Mouse (Mus musculus) lung, postnatal 36 days (tissue): ENCODE data around the gene Gm1673.
"Not testable (repeated sequence)": the region's sequence is repeated elsewhere in the genome, so short reads cannot be mapped to it uniquely, and the experiment has no call there.

Experiments used
- DNase-seq: peaks from one replicate; pipeline ENCODE4 v3.0.0; 2022; ENCODE audit warnings: mixed read lengths

Gene Gm1673

GRCm38 (mm10) chr5:33983309-33984121, at the start of gene Gm1673:
TSS of gene Gm1673 (plus strand) at chr5:33983433.
- DNase-seq = peak; percentile 66

DNA sequence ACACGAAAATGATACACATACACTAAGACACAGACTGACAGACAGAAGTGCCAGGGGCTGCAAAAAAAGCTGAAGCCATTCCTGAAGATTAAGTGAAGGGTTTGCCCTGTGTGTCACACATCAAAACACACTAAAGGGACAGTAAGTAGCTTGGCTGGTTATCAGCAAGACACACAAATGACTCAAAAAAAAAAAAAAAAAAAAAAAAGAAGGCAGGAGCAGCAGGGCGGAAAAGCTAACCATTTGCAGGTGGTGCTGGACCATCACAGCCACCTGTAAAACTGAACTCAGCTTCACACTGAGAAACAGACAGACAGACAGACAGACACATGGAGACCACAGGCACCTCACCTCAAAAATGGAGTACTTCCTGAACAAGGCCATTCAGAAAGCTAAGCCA, 49.2 kb upstream of the Gm1673 start:
- DNase-seq = no peak

DNA sequence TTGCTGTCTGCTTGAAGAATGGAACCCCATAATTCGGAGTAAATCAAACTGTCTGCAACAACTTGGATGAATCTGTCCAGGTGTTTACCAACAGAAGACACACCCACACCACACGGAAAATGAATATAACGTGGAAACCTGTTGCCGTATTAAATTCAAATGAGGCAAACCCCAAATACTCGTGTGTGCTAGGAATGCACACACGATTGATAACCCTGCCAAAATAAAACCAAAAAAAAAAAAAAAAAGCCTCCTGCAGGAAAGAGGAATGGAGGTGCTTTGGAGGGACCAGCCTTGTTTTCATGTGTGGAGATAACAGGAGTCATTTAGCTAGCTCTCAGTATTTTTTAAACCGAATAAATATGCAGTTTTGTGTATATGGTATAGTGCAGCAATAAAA, 48.4 kb upstream of the Gm1673 start:
- DNase-seq = no peak

GRCm38 (mm10) chr5:33935700-33936111, 47.5 kb upstream of the Gm1673 start:
- DNase-seq = peak; percentile 47

DNA sequence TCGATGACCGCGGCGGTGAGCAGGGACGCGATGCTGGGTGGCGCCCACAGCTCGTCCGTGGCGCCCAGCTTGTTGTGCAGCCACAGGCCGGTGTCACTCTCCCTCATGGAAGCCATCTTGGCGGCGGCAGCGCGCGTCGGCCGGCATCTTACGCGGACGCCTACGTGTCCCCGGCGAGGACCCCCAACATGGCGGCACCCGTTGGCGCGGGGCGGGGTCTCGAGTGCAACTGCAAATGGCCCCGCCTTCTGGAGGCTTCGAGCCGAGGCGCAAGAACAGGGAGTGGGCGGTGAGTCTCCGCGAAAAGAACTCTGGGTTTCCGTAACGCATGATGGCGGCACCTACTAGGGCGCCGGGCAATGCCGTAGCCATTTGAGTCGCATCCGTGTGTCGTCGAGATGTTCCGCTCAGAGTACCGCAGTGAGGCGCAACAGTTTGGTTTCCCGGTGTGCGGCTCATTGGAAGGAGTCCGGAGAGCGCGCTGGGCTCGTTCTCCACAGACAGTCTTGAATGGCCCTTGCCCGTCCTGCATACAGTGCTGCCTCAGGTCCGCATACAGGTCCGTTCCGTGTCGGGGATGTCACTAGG, 47.0 kb upstream of the Gm1673 start, which contains the start of gene Nelfa:
TSS of gene Nelfa (minus strand) at position 294 of the 588 bp plus-strand sequence.
- DNase-seq = peak; percentile 99

GRCm38 (mm10) chr5:33937230-33937629, 46.0 kb upstream of the Gm1673 start:
- DNase-seq = no peak

DNA sequence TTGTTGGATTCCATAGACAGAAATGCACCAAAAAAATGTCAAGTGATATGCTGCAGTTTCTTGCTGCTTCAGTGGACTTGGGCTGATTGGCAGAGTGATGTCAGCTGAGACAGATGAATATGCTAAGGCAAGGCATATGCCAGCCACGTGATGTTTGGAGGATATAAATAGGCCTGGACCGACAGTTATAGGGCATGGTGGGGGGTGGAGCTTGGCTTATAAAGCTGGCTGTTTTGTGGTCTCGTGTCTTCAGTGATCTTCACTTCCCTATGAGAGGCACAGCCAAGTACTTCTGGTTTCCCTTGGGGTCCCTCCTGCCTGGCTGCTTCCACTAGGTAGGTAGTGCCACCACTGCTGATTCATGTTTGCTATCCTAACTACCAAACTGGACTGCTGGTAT, 44.8 kb upstream of the Gm1673 start:
- peak; percentile 60 for DNase-seq

DNA sequence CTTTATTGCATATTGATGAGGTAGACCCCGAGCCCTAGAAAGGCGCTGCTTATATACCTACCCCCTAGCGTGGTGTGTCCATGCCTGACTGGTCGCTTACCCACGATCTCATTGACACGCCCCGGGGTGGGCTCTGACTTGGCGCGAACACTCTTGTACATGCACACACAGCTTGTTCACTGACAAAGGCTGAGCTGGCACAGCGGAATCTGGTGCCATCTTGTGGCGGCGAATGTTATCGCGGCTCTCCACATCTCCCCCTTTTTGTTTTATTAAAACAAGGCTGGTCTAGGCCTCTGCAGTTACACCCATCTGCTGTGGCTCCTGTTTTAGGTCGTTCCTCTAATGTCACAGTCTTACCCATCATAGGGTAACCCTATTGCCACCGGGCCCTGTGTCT, 36.2 kb upstream of the Gm1673 start:
- DNase-seq = not testable (repeated sequence)

- DNase-seq = no peak
These were observed 34.9 kb upstream of the Gm1673 start for GRCm38 (mm10) chr5:33948314-33948713.

GRCm38 (mm10) chr5:33953471-33954185, 29.6 kb upstream of the Gm1673 start:
- no peak for DNase-seq

GRCm38 (mm10) chr5:33954354-33954753, 28.9 kb upstream of the Gm1673 start:
- peak; percentile 75 for DNase-seq

DNA sequence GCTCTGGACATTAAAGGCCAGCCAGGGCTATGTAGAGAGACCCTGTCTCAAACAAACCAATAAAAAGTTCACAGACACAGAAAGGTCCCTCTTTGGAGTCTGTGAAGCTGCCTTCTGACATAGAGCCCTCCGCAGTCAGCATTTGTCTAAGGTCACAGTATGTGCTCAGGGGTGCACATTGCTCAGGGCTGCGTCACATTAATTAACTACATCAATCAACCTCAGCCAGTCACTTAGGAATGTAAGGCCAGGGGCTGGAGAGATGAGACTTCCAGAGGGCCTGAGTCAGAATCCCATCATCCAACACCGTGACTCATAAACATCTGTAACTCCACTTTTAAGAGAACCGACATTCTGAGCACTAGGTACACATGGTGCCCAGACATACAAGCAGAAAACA, 27.4 kb upstream of the Gm1673 start:
- DNase-seq = no peak

DNA sequence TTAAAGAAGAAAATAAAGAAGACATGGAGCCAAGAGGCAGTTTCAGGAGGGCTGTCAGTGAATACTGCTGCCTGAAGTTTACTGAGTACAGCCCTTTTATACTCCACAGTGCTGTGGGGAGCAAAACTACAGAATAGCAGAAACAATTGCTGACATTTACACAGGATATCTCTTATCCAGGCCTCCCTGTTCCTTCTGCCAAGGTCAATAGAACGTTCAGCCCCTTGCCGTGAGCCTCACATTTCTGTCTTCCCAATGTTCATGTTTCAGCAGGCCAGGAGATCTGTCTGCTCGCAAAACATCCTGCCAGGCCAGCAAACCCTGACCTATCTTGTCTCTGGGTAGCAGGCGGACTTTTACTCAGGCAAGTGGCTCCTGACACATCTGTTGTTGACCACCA, 23.9 kb upstream of the Gm1673 start:
- no peak for DNase-seq

DNA sequence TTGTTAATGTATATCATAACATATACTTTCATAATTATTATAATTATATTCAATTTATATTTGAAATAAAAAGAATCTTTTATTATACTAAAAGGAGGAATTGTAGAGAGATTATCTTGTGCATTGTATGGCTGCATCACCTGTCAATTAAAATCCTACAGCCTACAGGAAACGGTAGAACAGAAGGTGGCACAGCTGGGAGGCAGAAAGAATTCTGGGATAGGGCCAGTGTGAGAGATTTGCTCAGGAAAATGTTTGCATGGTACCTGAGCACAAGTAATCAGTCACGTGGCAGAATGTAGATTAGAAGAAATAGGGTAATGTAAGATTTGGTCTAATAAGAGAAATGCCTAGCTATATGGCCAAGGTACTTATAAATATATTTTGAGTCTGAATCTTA, 8.5 kb upstream of the Gm1673 start:
- DNase-seq = no peak

DNA sequence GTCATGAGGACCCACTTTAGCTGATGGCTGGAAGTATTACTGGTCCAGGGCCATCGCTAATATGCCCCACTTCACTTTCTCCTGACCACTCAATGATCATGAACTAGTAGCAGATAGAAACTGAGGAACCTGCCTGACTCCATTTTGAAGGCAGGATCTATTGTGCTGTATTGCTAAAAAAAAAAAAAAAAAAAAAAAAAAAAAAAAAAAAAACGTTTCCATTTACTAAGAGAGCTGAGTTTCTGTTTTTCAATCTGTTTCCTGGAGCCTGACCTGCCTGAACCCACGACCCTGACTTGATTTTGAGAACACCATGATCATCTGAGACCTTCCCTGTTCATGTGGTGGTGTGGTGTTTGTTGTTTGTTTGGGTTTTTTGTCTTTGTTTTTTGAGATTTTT, 7.0 kb upstream of the Gm1673 start:
- DNase-seq = no peak

- no peak for DNase-seq
These were observed 438 bp upstream of the Gm1673 start for GRCm38 (mm10) chr5:33982731-33983259.

DNA sequence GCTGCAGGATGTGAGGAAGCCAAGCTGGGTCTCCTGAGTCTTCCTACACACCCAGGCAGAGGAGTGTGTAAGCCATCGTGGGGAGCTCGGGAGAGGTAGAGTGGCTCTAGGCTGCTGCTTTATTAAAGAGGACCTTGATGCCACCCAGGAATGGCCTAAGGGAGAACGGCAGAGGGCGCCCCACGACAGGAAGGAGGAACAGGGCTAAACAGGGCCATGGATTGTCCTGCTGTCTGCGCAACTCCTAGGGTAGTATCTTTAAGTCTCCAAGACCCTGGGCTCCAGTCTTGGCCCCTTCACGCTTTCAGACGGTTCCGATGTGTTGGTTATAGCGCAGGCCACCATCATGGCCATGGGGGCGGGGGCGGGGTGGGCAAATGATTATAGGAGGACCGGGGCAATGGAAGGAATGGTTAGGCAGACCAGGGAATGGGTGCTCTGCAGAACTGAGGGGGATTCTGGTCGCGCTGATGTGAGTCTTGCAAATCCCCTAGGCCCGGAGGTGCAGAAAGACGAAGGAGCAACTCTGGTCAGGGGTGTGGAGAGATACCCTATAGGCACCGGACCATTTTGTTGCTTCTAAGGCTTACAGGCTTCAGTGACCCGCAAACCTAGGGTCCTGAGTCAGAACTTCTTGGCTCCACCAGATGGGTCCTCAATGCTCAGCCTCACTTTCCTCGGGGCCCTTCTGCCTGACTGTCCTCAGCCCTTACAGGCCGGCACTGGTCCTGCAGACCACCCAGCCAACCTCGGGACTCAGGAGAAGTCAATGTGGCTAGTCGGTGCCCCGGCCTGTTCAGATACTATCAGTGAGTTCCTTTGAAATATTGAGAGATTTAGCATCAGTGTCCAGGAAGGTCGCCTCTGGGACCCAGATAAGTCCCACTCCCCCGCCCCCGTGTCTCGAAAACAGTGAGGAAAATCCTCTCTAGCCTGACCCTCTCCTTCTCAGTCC, 11.7 kb downstream of the Gm1673 start:
- DNase-seq = peak; percentile 46

DNA sequence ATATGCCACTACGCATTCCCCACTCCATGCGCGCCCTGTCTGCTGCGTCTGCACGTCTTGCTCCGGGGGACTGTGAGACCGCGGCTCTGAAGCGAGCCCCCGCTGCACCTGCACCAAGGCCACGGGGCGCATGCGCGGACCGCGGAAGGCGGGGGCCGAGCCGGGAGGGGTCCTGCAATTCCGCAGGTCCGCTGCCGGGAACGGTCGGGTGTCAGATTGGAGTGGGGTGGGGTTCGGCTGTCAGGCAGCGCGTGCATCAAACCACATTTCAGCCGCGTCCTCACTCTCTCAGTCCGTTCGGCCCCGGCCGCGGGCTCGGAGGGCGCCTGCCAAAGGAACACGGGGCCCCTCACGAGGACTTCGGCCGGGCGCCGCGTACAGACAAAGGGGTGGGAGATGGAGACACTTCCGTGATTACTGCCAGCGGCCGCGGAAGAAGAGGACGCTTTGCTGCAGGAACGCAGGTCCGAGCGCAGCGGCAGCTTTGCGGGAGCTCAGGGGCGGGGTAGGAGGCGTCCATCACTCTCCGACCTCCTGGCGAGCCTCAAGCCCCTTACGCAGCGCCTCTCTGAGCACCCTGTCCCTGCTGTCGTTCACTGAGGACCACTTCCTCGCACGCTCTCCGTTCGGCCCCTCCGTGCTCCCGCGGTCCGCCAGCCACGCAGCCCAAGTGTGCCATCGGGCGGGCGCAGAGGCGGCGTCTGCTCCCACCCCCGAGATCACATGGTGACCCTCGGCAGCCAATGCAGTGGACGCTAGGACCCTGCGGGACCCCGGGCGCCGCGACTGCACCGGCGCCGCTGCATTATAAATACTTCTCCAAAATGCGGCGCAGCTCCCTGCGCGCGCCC, 12.8 kb downstream of the Gm1673 start, which contains the start of gene Nat8l:
TSS of gene Nat8l (plus strand) at position 142 of the 851 bp plus-strand sequence.
- peak; percentile 22 for DNase-seq

GRCm38 (mm10) chr5:33996694-33997045, 13.4 kb downstream of the Gm1673 start:
- DNase-seq = no peak

GRCm38 (mm10) chr5:33997051-33997741, 14.0 kb downstream of the Gm1673 start:
- peak; percentile 37 for DNase-seq
